Mouse (Mus musculus): ENCODE measurements around the gene Myoc. TPM values are rescaled to one million over a fixed set of nuclear protein-coding genes. Genes with fewer than 3 reads are reported as not detected.
A peak's percentile ranks its signal among the peaks of the same experiment; 100 is the strongest.
"Not testable (repeated sequence)": the region's sequence is repeated elsewhere in the genome, so short reads cannot be mapped to it uniquely, and the experiment has no call there.

The Myoc gene
- polyA plus RNA-seq, 1 experiment from 2014 or later: not detected

- ATAC-seq (ENCODE audit: low FRiP score): peak; percentile 96
- Histone ChIP-seq H3K4me1 (replicated peaks; ENCODE audit: control insufficient read depth, insufficient read depth, low read length) (no peaks in the 10 kb centered on the region), H3K4me2 (replicated peaks) (no peak overlapping the region), H3K27ac (no peak overlapping the region), H3K9me3 (ENCODE audit: control insufficient read depth, low read length) (no peaks in the 10 kb centered on the region), H3K9ac (no peak overlapping the region), H3K36me3 (replicated peaks; ENCODE audit: control insufficient read depth, insufficient read depth) (no peaks in the 10 kb centered on the region), H3K27me3 (ENCODE audit: control insufficient read depth, insufficient read depth, low read length) (no peaks in the 10 kb centered on the region), H3K4me3 (replicated peaks; ENCODE audit: low read length) (no peak overlapping the region)
- peak; percentile 61 for DNase-seq (ENCODE audit: low spot score)
- 83% methylated on average over 1 of the region's 1 CpGs for WGBS
Measured at GRCm38 (mm10) chr1:162615511-162615910, 23.4 kb upstream of the Myoc start.

GRCm38 (mm10) chr1:162620487-162620886 is 18.5 kb upstream of the Myoc start:
- Histone ChIP-seq H3K9me3 (ENCODE audit: control insufficient read depth, low read length) (no peaks in the 10 kb centered on the region), H3K27ac (no peak overlapping the region), H3K4me1 (replicated peaks; ENCODE audit: control insufficient read depth, insufficient read depth, low read length) (peaks cover 10% of the 10 kb centered on the region; the same call in 1 of the 2 replicates), H3K9ac (no peak overlapping the region), H3K36me3 (replicated peaks; ENCODE audit: control insufficient read depth, insufficient read depth) (no peaks in the 10 kb centered on the region), H3K4me2 (replicated peaks) (no peak overlapping the region), H3K4me3 (replicated peaks; ENCODE audit: low read length) (no peak overlapping the region), H3K27me3 (ENCODE audit: control insufficient read depth, insufficient read depth, low read length) (no peaks in the 10 kb centered on the region)
- DNase-seq (ENCODE audit: low spot score): no peak
- WGBS: 66% methylated on average over 4 of the region's 4 CpGs
- ATAC-seq (ENCODE audit: low FRiP score): no peak

- peaks cover 10% of the 10 kb centered on the region; the same call in 1 of the 2 replicates for H3K4me1 ChIP-seq (replicated peaks; ENCODE audit: control insufficient read depth, insufficient read depth, low read length)
- no peak overlapping the region for H3K4me2 ChIP-seq (replicated peaks)
- no peak overlapping the region for H3K4me3 ChIP-seq (replicated peaks; ENCODE audit: low read length)
- H3K9ac ChIP-seq: no peak overlapping the region
- 23% methylated on average over 4 of the region's 4 CpGs for WGBS
- H3K36me3 ChIP-seq (replicated peaks; ENCODE audit: control insufficient read depth, insufficient read depth): no peaks in the 10 kb centered on the region
- no peak overlapping the region for H3K27ac ChIP-seq
- ATAC-seq (ENCODE audit: low FRiP score) (peak; percentile 29; the same call in 1 of the 2 replicates), DNase-seq (ENCODE audit: low spot score) (no peak)
- H3K9me3 ChIP-seq (ENCODE audit: control insufficient read depth, low read length): no peaks in the 10 kb centered on the region
- H3K27me3 ChIP-seq (ENCODE audit: control insufficient read depth, insufficient read depth, low read length): no peaks in the 10 kb centered on the region
Measured at GRCm38 (mm10) chr1:162623895-162624294, 15.1 kb upstream of the Myoc start.

GRCm38 (mm10) chr1:162625229-162625628 is 13.7 kb upstream of the Myoc start:
- Histone ChIP-seq H3K4me2 (replicated peaks) (no peak overlapping the region), H3K4me3 (replicated peaks; ENCODE audit: low read length) (no peak overlapping the region), H3K4me1 (replicated peaks; ENCODE audit: control insufficient read depth, insufficient read depth, low read length) (peaks cover 10% of the 10 kb centered on the region; the same call in 1 of the 2 replicates), H3K36me3 (replicated peaks; ENCODE audit: control insufficient read depth, insufficient read depth) (no peaks in the 10 kb centered on the region), H3K27ac (no peak overlapping the region), H3K9ac (no peak overlapping the region), H3K9me3 (ENCODE audit: control insufficient read depth, low read length) (no peaks in the 10 kb centered on the region), H3K27me3 (ENCODE audit: control insufficient read depth, insufficient read depth, low read length) (no peaks in the 10 kb centered on the region)
- 0 out of 2 replicates have a peak, but pooled peaks have one; percentile 13 for ATAC-seq (ENCODE audit: low FRiP score)
- 49% methylated on average over 7 of the region's 7 CpGs for WGBS
- DNase-seq (ENCODE audit: low spot score): no peak

GRCm38 (mm10) chr1:162627821-162628220 is 11.1 kb upstream of the Myoc start:
- H3K36me3 ChIP-seq (replicated peaks; ENCODE audit: control insufficient read depth, insufficient read depth); H3K4me2 ChIP-seq (replicated peaks); H3K9me3 ChIP-seq (ENCODE audit: control insufficient read depth, low read length); H3K27ac ChIP-seq; H3K9ac ChIP-seq; DNase-seq (ENCODE audit: low spot score); H3K27me3 ChIP-seq (ENCODE audit: control insufficient read depth, insufficient read depth, low read length); H3K4me3 ChIP-seq (replicated peaks; ENCODE audit: low read length); ATAC-seq (ENCODE audit: low FRiP score): not testable (repeated sequence)
- H3K4me1 ChIP-seq (replicated peaks; ENCODE audit: control insufficient read depth, insufficient read depth, low read length): peaks cover 10% of the 10 kb centered on the region; the same call in 1 of the 2 replicates
- WGBS: 78% methylated on average over 4 of the region's 4 CpGs

- not testable (repeated sequence) for H3K27me3 ChIP-seq (ENCODE audit: control insufficient read depth, insufficient read depth, low read length); H3K9me3 ChIP-seq (ENCODE audit: control insufficient read depth, low read length); ATAC-seq (ENCODE audit: low FRiP score); H3K36me3 ChIP-seq (replicated peaks; ENCODE audit: control insufficient read depth, insufficient read depth); H3K4me3 ChIP-seq (replicated peaks; ENCODE audit: low read length); H3K4me2 ChIP-seq (replicated peaks); H3K27ac ChIP-seq; H3K9ac ChIP-seq; DNase-seq (ENCODE audit: low spot score)
- H3K4me1 ChIP-seq (replicated peaks; ENCODE audit: control insufficient read depth, insufficient read depth, low read length): peaks cover 10% of the 10 kb centered on the region; the same call in 1 of the 2 replicates
- 96% methylated on average over 15 of the region's 15 CpGs for WGBS
Measured at GRCm38 (mm10) chr1:162628326-162628725, 10.6 kb upstream of the Myoc start.

GRCm38 (mm10) chr1:162635291-162635931 is 3.5 kb upstream of the Myoc start:
- H3K9me3 ChIP-seq (ENCODE audit: control insufficient read depth, low read length); H3K4me2 ChIP-seq (replicated peaks); H3K36me3 ChIP-seq (replicated peaks; ENCODE audit: control insufficient read depth, insufficient read depth); H3K9ac ChIP-seq; H3K4me3 ChIP-seq (replicated peaks; ENCODE audit: low read length); ATAC-seq (ENCODE audit: low FRiP score); H3K27me3 ChIP-seq (ENCODE audit: control insufficient read depth, insufficient read depth, low read length); H3K27ac ChIP-seq; DNase-seq (ENCODE audit: low spot score); H3K4me1 ChIP-seq (replicated peaks; ENCODE audit: control insufficient read depth, insufficient read depth, low read length): not testable (repeated sequence)
- WGBS: 83% methylated on average over 1 of the region's 1 CpGs

- Histone ChIP-seq H3K9me3 (ENCODE audit: control insufficient read depth, low read length) (no peaks in the 10 kb centered on the region), H3K4me1 (replicated peaks; ENCODE audit: control insufficient read depth, insufficient read depth, low read length) (no peaks in the 10 kb centered on the region), H3K4me2 (replicated peaks) (no peak overlapping the region), H3K4me3 (replicated peaks; ENCODE audit: low read length) (no peak overlapping the region), H3K27me3 (ENCODE audit: control insufficient read depth, insufficient read depth, low read length) (no peaks in the 10 kb centered on the region), H3K36me3 (replicated peaks; ENCODE audit: control insufficient read depth, insufficient read depth) (no peaks in the 10 kb centered on the region), H3K27ac (no peak overlapping the region), H3K9ac (no peak overlapping the region)
- ATAC-seq (ENCODE audit: low FRiP score) (no peak), DNase-seq (ENCODE audit: low spot score) (no peak)
- WGBS: 74% methylated on average over 3 of the region's 3 CpGs
Measured at GRCm38 (mm10) chr1:162636516-162636915, 2.4 kb upstream of the Myoc start.

- H3K9me3 ChIP-seq (ENCODE audit: control insufficient read depth, low read length): no peaks in the 10 kb centered on the region
- no peak for DNase-seq (ENCODE audit: low spot score)
- WGBS: 93% methylated on average over 4 of the region's 4 CpGs
- H3K27me3 ChIP-seq (ENCODE audit: control insufficient read depth, insufficient read depth, low read length): no peaks in the 10 kb centered on the region
- H3K4me2 ChIP-seq (replicated peaks): no peak overlapping the region
- no peaks in the 10 kb centered on the region for H3K36me3 ChIP-seq (replicated peaks; ENCODE audit: control insufficient read depth, insufficient read depth)
- no peaks in the 10 kb centered on the region for H3K4me1 ChIP-seq (replicated peaks; ENCODE audit: control insufficient read depth, insufficient read depth, low read length)
- no peak overlapping the region for H3K27ac ChIP-seq
- no peak for ATAC-seq (ENCODE audit: low FRiP score)
- no peak overlapping the region for H3K4me3 ChIP-seq (replicated peaks; ENCODE audit: low read length)
- no peak overlapping the region for H3K9ac ChIP-seq
Measured at GRCm38 (mm10) chr1:162638535-162638934, 420 bp upstream of the Myoc start.
